Mouse (Mus musculus) spleen, adult 2 months (tissue): Measurements from ENCODE around the gene Tma7. TPM values are rescaled to one million over a fixed set of nuclear protein-coding genes. Genes with fewer than 3 reads are reported as not detected.

Experiments
- DNase-seq, 2 experiments: peaks; one replicate each; pipeline versions ENCODE4 v3.0.0 to v3.0.0-alpha.2; 2012 to 2021; ENCODE audit warnings: low spot score in 2 of 2, low read depth in 1 of 2
- H3K27ac ChIP-seq: fragments of 200-500 bp; 2 replicates; pipeline ENCODE4 v1.5.1; 2012; ENCODE audit warnings: low read length, inconsistent platforms; ENCODE audit not compliant: insufficient read depth
- H3K27me3 ChIP-seq: fragments of 200-500 bp; 2 replicates; pipeline ENCODE4 v1.6.1; 2012; ENCODE audit warnings: mild to moderate bottlenecking, moderate library complexity, low read length, inconsistent platforms; ENCODE audit not compliant: control insufficient read depth, insufficient read depth
- H3K36me3 ChIP-seq: fragments of 200-500 bp; 2 replicates; pipeline ENCODE4 v1.6.1; 2012; ENCODE audit warnings: mild to moderate bottlenecking, low read length, inconsistent platforms; ENCODE audit not compliant: control insufficient read depth, insufficient read depth
- H3K4me1 ChIP-seq: fragments of 200-500 bp; 2 replicates; pipeline ENCODE4 v1.6.1; 2011; ENCODE audit warnings: inconsistent platforms; ENCODE audit not compliant: control insufficient read depth, insufficient read depth, insufficient read length
- H3K4me3 ChIP-seq: fragments of 200-500 bp; 2 replicates; pipeline ENCODE4 v1.5.1; 2011; ENCODE audit warnings: mild to moderate bottlenecking, inconsistent platforms; ENCODE audit not compliant: insufficient read depth, insufficient read length; ENCODE audit errors: extremely low read depth
- CTCF ChIP-seq: fragments of 200-500 bp; IDR thresholded peaks from 2 replicates; pipeline ENCODE4 v1.5.1; 2011; ENCODE audit warnings: mild to moderate bottlenecking, inconsistent platforms; ENCODE audit not compliant: insufficient read depth, insufficient read length, insufficient replicate concordance; ENCODE audit errors: extremely low read depth
- POLR2A ChIP-seq: fragments of 200-500 bp; IDR thresholded peaks from 2 replicates; pipeline ENCODE4 v1.6.1; 2011; ENCODE audit warnings: low read depth, low read length, inconsistent platforms
- WGBS: fragments of 180-500 bp; shearing (Covaris S2); methylation state at CpG from one replicate; pipeline ENCODE4 v1.1.7; 2018; 5-methylcytosine and 5-hydroxymethylcytosine counted together
- polyA plus RNA-seq: library from polyadenylated mRNA; depleted of rRNA; stranded (reverse); fragments of >200 nt; gene quantifications from 2 replicates; pipeline ENCODE4 v1.2.3, GENCODE M21; 2012

Gene Tma7
- polyA plus RNA-seq, 1 experiment = 16.4 TPM

DNA sequence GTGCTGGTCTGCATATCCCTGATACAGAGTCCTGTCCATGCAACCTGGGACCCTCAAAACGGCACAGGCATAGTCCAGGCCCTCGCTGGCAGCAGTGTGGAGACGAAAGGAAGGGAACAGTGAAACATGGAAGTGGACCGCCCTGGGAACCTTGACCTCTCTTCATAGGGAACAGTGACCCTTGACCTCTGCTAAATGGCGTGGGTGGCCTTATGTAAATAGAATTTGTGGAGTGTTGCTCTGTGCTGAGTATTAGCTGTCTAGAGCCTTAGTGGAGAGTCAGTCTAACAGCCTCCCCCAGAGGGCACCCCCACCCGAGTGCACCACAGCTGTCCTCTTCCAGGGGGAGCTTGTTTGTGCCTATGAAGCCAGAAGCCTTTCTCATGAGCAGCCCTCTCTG lies 10.4 kb upstream of the Tma7 start:
- no peak for DNase-seq
- whole genome bisulfite sequencing = 97% methylated on average over 6 of the region's 6 CpGs
- Histone ChIP-seq H3K4me1 (peaks cover 4% of the 10 kb centered on the region), H3K27ac (no peak overlapping the region), H3K36me3 (peaks cover 12% of the 10 kb centered on the region), H3K27me3 (peaks cover 4% of the 10 kb centered on the region), H3K4me3 (no peak overlapping the region)
- TF ChIP-seq POLR2A (no peak), CTCF (no peak)

DNA sequence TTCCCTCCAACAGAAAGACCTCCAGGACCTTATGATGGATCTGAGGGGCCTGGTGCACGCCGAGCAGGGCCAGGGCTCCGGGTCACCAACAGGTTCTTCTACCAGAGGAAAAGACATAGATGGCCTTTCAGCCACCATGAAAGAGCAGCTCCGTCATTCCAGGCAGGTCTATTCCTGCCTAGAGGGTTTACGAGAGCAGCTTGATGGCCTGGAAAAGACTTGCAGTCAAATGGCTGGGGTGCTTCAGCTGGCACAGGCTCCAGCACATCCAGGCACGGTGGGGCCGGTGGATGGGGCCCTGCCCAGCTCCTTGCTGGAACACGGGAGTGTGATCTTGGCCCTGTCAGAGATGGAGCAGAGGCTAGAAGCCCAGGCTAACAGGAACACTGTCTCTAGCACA lies 9.4 kb upstream of the Tma7 start:
- Histone ChIP-seq H3K27ac (no peak overlapping the region), H3K4me1 (peaks cover 4% of the 10 kb centered on the region), H3K27me3 (peaks cover 4% of the 10 kb centered on the region), H3K4me3 (no peak overlapping the region), H3K36me3 (peaks cover 12% of the 10 kb centered on the region)
- 95% methylated on average over 8 of the region's 8 CpGs for WGBS
- TF ChIP-seq POLR2A = no peak
- TF ChIP-seq CTCF = no peak
- no peak for DNase-seq

DNA sequence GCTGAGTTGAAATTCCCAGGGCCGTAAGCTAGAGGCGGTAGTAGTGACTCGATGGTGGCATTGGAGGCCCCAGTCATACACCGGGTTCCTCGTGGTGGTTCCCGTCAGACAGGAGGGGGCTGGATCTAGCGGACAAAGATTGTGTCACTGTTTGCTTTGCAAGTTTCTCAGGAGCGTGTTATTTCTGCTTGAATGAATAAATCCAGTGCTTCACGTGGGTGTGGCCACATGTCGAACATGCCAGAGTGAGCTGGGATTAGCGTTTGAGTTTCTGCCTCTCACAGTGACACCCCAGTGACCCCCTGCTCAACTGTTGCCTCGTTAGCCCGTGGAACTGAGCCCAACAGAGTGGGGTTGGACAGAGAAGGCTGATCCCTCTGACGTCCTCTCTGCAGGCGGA lies 8.1 kb upstream of the Tma7 start:
- TF ChIP-seq CTCF (no peak), POLR2A (no peak)
- Histone ChIP-seq H3K27me3 (peaks cover under 1% of the 10 kb centered on the region), H3K4me3 (no peak overlapping the region), H3K36me3 (peaks cover 12% of the 10 kb centered on the region), H3K27ac (no peak overlapping the region), H3K4me1 (peaks cover 1% of the 10 kb centered on the region)
- 92% methylated on average over 15 of the region's 15 CpGs for WGBS
- DNase-seq = no peak

- no peak for DNase-seq
- H3K27ac ChIP-seq = no peak overlapping the region
- peaks cover 3% of the 10 kb centered on the region; the same call in 1 of the 2 replicates for H3K4me1 ChIP-seq
- no peaks in the 10 kb centered on the region for H3K27me3 ChIP-seq
- WGBS = 47% methylated on average over 5 of the region's 5 CpGs
- H3K4me3 ChIP-seq = no peak overlapping the region
- TF ChIP-seq CTCF (no peak), POLR2A (no peak)
- peaks cover 12% of the 10 kb centered on the region for H3K36me3 ChIP-seq
These were observed 5.6 kb upstream of the Tma7 start for GRCm38 (mm10) chr9:109087987-109088386.

GRCm38 (mm10) chr9:109084922-109085321 lies 2.5 kb upstream of the Tma7 start:
- WGBS = 31% methylated on average over 2 of the region's 2 CpGs
- peaks cover 4% of the 10 kb centered on the region; the same call in 1 of the 2 replicates for H3K4me1 ChIP-seq
- H3K36me3 ChIP-seq = peaks cover 5% of the 10 kb centered on the region
- no peak for DNase-seq
- no peak overlapping the region for H3K27ac ChIP-seq
- H3K27me3 ChIP-seq = no peaks in the 10 kb centered on the region
- TF ChIP-seq CTCF (peak; percentile 15; the same call in 1 of the 2 replicates), POLR2A (no peak)
- no peak overlapping the region for H3K4me3 ChIP-seq

DNA sequence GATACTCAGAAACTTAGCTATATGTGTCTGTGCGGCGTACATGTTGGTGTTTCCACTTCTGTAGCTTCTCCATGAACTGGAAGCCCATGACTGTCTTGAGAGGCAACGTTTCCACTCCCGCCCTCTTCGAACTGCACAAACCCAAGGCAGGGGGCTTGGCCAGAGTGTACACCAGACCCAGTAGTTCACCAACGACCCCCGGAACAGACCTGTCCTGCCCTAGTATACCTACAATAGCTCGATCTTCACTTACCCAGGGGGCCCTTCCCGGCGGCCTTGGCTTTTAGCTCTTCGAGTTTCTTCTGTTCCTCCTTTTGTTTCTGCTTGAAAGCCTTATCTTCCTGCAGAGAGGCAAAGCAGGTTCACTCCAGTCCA lies 651 bp downstream of the Tma7 start:
- peaks cover 4% of the 10 kb centered on the region; the same call in 1 of the 2 replicates for H3K36me3 ChIP-seq
- TF ChIP-seq CTCF (no peak), POLR2A (no peak)
- no peak overlapping the region for H3K27ac ChIP-seq
- peak overlapping the region; percentile 66 for H3K4me3 ChIP-seq
- DNase-seq = no peak
- no peaks in the 10 kb centered on the region for H3K27me3 ChIP-seq
- 2% methylated on average over 11 of the region's 11 CpGs for WGBS
- H3K4me1 ChIP-seq = peaks cover 4% of the 10 kb centered on the region; the same call in 1 of the 2 replicates

DNA sequence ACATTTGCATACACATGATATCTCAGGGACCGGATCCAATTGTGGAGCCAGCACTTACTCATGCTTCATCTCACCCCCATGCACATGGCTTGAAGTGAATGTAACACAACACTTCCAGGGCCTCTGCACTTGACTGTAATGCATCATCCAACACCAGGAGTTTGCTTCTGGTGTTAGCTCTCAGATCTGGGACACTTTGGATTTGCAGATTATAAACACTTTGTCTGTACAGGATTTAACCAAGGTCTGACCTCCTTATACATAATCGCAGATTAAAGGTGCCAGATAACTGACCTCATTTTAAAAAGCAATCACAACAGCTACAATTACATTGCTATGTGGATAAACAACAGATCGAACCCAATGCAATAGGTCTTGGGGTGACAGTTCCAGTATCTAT lies 1.9 kb downstream of the Tma7 start:
- Histone ChIP-seq H3K4me1 (peaks cover 4% of the 10 kb centered on the region; the same call in 1 of the 2 replicates), H3K27ac (no peak overlapping the region), H3K4me3 (no peak overlapping the region), H3K36me3 (peaks cover 4% of the 10 kb centered on the region; the same call in 1 of the 2 replicates), H3K27me3 (no peaks in the 10 kb centered on the region)
- TF ChIP-seq CTCF = no peak
- TF ChIP-seq POLR2A = no peak
- 92% methylated on average over 3 of the region's 3 CpGs for WGBS
- no peak for DNase-seq
